Mouse (Mus musculus): Measurements from ENCODE around the gene Camk2d.

Gene Camk2d

GRCm38 (mm10) chr3:126596086-126596485, at the start of gene Camk2d:
Gene Camk2d (plus strand): TSS chr3:126596302.
- DNase-seq (ENCODE audit: low spot score) = peak; percentile 90

GRCm38 (mm10) chr3:126547941-126548340, 48.2 kb upstream of the Camk2d start:
- no peak for DNase-seq (ENCODE audit: low spot score)

GRCm38 (mm10) chr3:126563646-126564045, 32.5 kb upstream of the Camk2d start:
- no peak for DNase-seq (ENCODE audit: low spot score)

- DNase-seq (ENCODE audit: low spot score) = no peak
These were observed 25.5 kb upstream of the Camk2d start for GRCm38 (mm10) chr3:126570628-126571027.

GRCm38 (mm10) chr3:126572915-126573314, 23.2 kb upstream of the Camk2d start:
- DNase-seq (ENCODE audit: low spot score) = no peak

GRCm38 (mm10) chr3:126575927-126576326, 20.2 kb upstream of the Camk2d start:
- DNase-seq (ENCODE audit: low spot score) = no peak

- no peak for DNase-seq (ENCODE audit: low spot score)
These were observed 10.0 kb upstream of the Camk2d start for GRCm38 (mm10) chr3:126586134-126586533.

- DNase-seq (ENCODE audit: low spot score) = no peak
These were observed 8.6 kb upstream of the Camk2d start for GRCm38 (mm10) chr3:126587477-126587876.

- no peak for DNase-seq (ENCODE audit: low spot score)
These were observed 6.5 kb upstream of the Camk2d start for GRCm38 (mm10) chr3:126589556-126589955.

GRCm38 (mm10) chr3:126595456-126595855, 646 bp upstream of the Camk2d start:
- DNase-seq (ENCODE audit: low spot score) = no peak

- peak; percentile 72 for DNase-seq (ENCODE audit: low spot score)
These were observed 524 bp downstream of the Camk2d start for GRCm38 (mm10) chr3:126596491-126597160.

GRCm38 (mm10) chr3:126597161-126597595, 1.1 kb downstream of the Camk2d start:
- peak; percentile 54 for DNase-seq (ENCODE audit: low spot score)

- DNase-seq (ENCODE audit: low spot score) = no peak
These were observed 1.7 kb downstream of the Camk2d start for GRCm38 (mm10) chr3:126597596-126598328.

- no peak for DNase-seq (ENCODE audit: low spot score)
These were observed 2.2 kb downstream of the Camk2d start for GRCm38 (mm10) chr3:126598329-126598676.

- no peak for DNase-seq (ENCODE audit: low spot score)
These were observed 2.8 kb downstream of the Camk2d start for GRCm38 (mm10) chr3:126598881-126599280.

- no peak for DNase-seq (ENCODE audit: low spot score)
These were observed 3.2 kb downstream of the Camk2d start for GRCm38 (mm10) chr3:126599335-126599734.

GRCm38 (mm10) chr3:126599936-126600335, 3.8 kb downstream of the Camk2d start:
- no peak for DNase-seq (ENCODE audit: low spot score)

GRCm38 (mm10) chr3:126602772-126603171, 6.7 kb downstream of the Camk2d start:
- DNase-seq (ENCODE audit: low spot score) = no peak

- no peak for DNase-seq (ENCODE audit: low spot score)
These were observed 8.7 kb downstream of the Camk2d start for GRCm38 (mm10) chr3:126604656-126605434.

GRCm38 (mm10) chr3:126609310-126609709, 13.2 kb downstream of the Camk2d start:
- no peak for DNase-seq (ENCODE audit: low spot score)

GRCm38 (mm10) chr3:126609795-126610451, 13.8 kb downstream of the Camk2d start:
- no peak for DNase-seq (ENCODE audit: low spot score)

GRCm38 (mm10) chr3:126611624-126612023, 15.5 kb downstream of the Camk2d start:
- DNase-seq (ENCODE audit: low spot score) = no peak

Data from urinary bladder, postnatal 10 days (tissue).